ENCODE assay signal across 16 mouse cellular contexts in the genomic region with DNA sequence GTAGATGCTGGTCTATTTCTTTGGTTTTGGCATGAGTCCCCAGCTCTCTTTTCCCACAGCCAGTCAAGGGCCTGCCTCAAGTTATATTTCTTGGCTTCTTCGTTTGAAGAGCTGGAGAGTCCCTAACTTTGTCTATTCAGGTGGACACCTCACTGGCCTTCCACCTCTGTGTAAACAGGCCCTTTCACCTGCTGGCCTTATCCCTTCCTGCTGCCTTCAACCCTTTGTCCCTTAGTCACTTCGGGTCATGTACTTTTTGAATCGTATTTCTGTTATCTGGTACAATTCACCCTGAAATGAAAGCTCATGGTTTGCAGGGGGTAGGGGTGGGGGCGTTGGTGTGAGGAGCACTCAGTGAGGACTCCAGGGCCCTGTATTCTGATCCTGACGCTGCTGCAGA. TPM values are rescaled to one million over a fixed set of nuclear protein-coding genes. Genes with fewer than 3 reads are reported as not detected.
A peak's percentile ranks its signal among the peaks of the same experiment; 100 is the strongest.
DNase-seq lines count a peak whose midpoint lies in the region; ATAC-seq and TF ChIP-seq lines count a peak whose summit lies in the region.
"Had no signal": no experiment of that assay in that cellular context is flagged by ENCODE, and none has a peak within 500 bp of the region (broad histone marks: within the 10 kb centered on the region; RNA-seq: fewer than 3 reads in every experiment).

No protein-coding gene starts in this region.

- no peak overlapping the region for H3K4me2 ChIP-seq in hindbrain, postnatal 0 days (ENCODE audit: low read depth, low read length)
- H3K4me2 ChIP-seq: limb, embryonic 12.5 days; neural tube, embryonic 13.5 days had no signal

- H3K27me3 ChIP-seq in erythroblast, embryonic 14.5 days (ENCODE audit: control insufficient read depth): no peaks in the 10 kb centered on the region
- H3K27me3 ChIP-seq in megakaryocyte, embryonic 14.5 days (replicated peaks): no peaks in the 10 kb centered on the region
- no peaks in the 10 kb centered on the region for H3K27me3 ChIP-seq in hindbrain, postnatal 0 days (ENCODE audit: insufficient read depth, low read length)
- H3K27me3 ChIP-seq: limb, embryonic 12.5 days; neural tube, embryonic 13.5 days had no signal

- H3K4me3 ChIP-seq in erythroblast, embryonic 14.5 days (replicated peaks): peak overlapping the region; percentile 6
- peak overlapping the region; percentile 56 for H3K4me3 ChIP-seq in megakaryocyte, embryonic 14.5 days (replicated peaks)
- H3K4me3 ChIP-seq in hindbrain, postnatal 0 days (ENCODE audit: low read length): no peak overlapping the region
- H3K4me3 ChIP-seq: left cerebral cortex, adult 2 months; limb, embryonic 12.5 days; midbrain, embryonic 10.5 days; neural tube, embryonic 13.5 days had no signal

- WGBS in hindbrain, postnatal 0 days: 74% methylated on average over 5 of the region's 5 CpGs

- H3K36me3 ChIP-seq in erythroblast, embryonic 14.5 days (ENCODE audit: control insufficient read depth): peaks cover 100% of the 10 kb centered on the region
- H3K36me3 ChIP-seq in megakaryocyte, embryonic 14.5 days (replicated peaks; ENCODE audit: low read length): peaks cover 99% of the 10 kb centered on the region
- peaks cover 5% of the 10 kb centered on the region; the same call in 1 of the 2 replicates for H3K36me3 ChIP-seq in hindbrain, postnatal 0 days (ENCODE audit: insufficient read depth, low read length)

- no peak for ATAC-seq in erythroblast, adult 5-6 weeks (replicated peaks; ENCODE audit: low FRiP score, poor library complexity, severe bottlenecking)
- no peak for ATAC-seq in megakaryocyte, adult 5-6 weeks (ENCODE audit: poor library complexity, severe bottlenecking)
- ATAC-seq in hindbrain, postnatal 0 days: no peak

- no peak overlapping the region for H3K9ac ChIP-seq in hindbrain, postnatal 0 days (replicated peaks; ENCODE audit: low read length)
- H3K9ac ChIP-seq: limb, embryonic 12.5 days; neural tube, embryonic 13.5 days had no signal

- peak; percentile 43 for DNase-seq in kidney, adult 11 months
- no peak for DNase-seq in kidney, postnatal 36 days
- no peak for DNase-seq in hindbrain, postnatal 0 days (ENCODE audit: low spot score)
- no peak for DNase-seq in cerebellum, adult 8-10 months
- DNase-seq: adrenal gland, postnatal 36 days; cerebellum, postnatal 14 days; gastrocnemius, postnatal 25 days; lung, postnatal 10 days had no signal

- no peak for TF ChIP-seq CTCF in hindbrain, postnatal 0 days (IDR thresholded peaks at IDR 0.05; ENCODE audit: low read depth)

- H3K27ac ChIP-seq in hindbrain, postnatal 0 days: no peak overlapping the region
- H3K27ac ChIP-seq: limb, embryonic 12.5 days; midbrain, embryonic 10.5 days; neural tube, embryonic 13.5 days had no signal

- H3K4me1 ChIP-seq in erythroblast, embryonic 14.5 days (ENCODE audit: control insufficient read depth): peaks cover 99% of the 10 kb centered on the region
- H3K4me1 ChIP-seq in megakaryocyte, embryonic 14.5 days: peaks cover 100% of the 10 kb centered on the region
- peaks cover 5% of the 10 kb centered on the region; the same call in 1 of the 2 replicates for H3K4me1 ChIP-seq in hindbrain, postnatal 0 days (ENCODE audit: insufficient read depth, low read length)

- H3K9me3 ChIP-seq in erythroblast, embryonic 14.5 days (ENCODE audit: control insufficient read depth, low read length): no peaks in the 10 kb centered on the region
- H3K9me3 ChIP-seq in megakaryocyte, embryonic 14.5 days: no peaks in the 10 kb centered on the region
- no peaks in the 10 kb centered on the region for H3K9me3 ChIP-seq in hindbrain, postnatal 0 days (ENCODE audit: low read length)
- H3K9me3 ChIP-seq: limb, embryonic 12.5 days; midbrain, embryonic 10.5 days; neural tube, embryonic 13.5 days had no signal

RNA-seq across cellular contexts. Expression of gene Slc2a1, which starts 10.8 kb away (rescaled TPM):
- 189 and 215 TPM in 2 replicates for polyA plus RNA-seq in erythroblast, embryonic 14.5 days (2012)
- total RNA-seq in erythroblast, adult 5-6 weeks (2015; ENCODE audit: low replicate concordance): 0.38 and 2.7 TPM in 2 replicates
- total RNA-seq in erythroblast, adult 5-6 weeks (2017; ENCODE audit: low replicate concordance): 1.1 and 1.4 TPM in 2 replicates
- polyA plus RNA-seq in megakaryocyte, embryonic 14.5 days (2012; ENCODE audit: insufficient read depth, low replicate concordance): 106 and 116 TPM in 2 replicates
- total RNA-seq in megakaryocyte, adult 5-6 weeks (2015): 9.0 and 14.4 TPM in 2 replicates
- 14.3 and 18.0 TPM in 2 replicates for total RNA-seq in megakaryocyte, adult 5-6 weeks (2017)
- 119 and 120 TPM in 2 replicates for total RNA-seq in hindbrain, postnatal 0 days (2014; rRNA removed)
- 48.8 and 50.6 TPM in 2 replicates for polyA plus RNA-seq in hindbrain, postnatal 0 days (2015; fragmentation: Nextera tagmentation; extraction: Ambion mirVana)

RNA-seq across cellular contexts. Expression of gene Zfp691, which starts 54.6 kb away (rescaled TPM):
- 1.8 and 2.0 TPM in 2 replicates for polyA plus RNA-seq in erythroblast, embryonic 14.5 days (2012)
- 2.3 and 4.2 TPM in 2 replicates for total RNA-seq in erythroblast, adult 5-6 weeks (2015; ENCODE audit: low replicate concordance)
- total RNA-seq in erythroblast, adult 5-6 weeks (2017; ENCODE audit: low replicate concordance): 3.1 and 4.0 TPM in 2 replicates
- polyA plus RNA-seq in megakaryocyte, embryonic 14.5 days (2012; ENCODE audit: insufficient read depth, low replicate concordance): 9.7 and 15.6 TPM in 2 replicates
- 7.0 and 10.2 TPM in 2 replicates for total RNA-seq in megakaryocyte, adult 5-6 weeks (2015)
- 1.9 and 4.5 TPM in 2 replicates for total RNA-seq in megakaryocyte, adult 5-6 weeks (2017)
- total RNA-seq in hindbrain, postnatal 0 days (2014; rRNA removed): 4.6 and 198 TPM in 2 replicates
- polyA plus RNA-seq in hindbrain, postnatal 0 days (2015; fragmentation: Nextera tagmentation; extraction: Ambion mirVana): 3.6 and 3.7 TPM in 2 replicates
